Mouse (Mus musculus) CH12F3 (cell line): ENCODE measurements around the gene Rtn4ip1.

Experiments used
- in situ Hi-C: fragments of 300-500 bp; cut with MboI; formaldehyde crosslinking; loops from 2 replicates; pipeline ENCODE4 v1.14.3; 2020; ENCODE audit warnings: low sequenced_read_pairs

Rtn4ip1 gene

DNA sequence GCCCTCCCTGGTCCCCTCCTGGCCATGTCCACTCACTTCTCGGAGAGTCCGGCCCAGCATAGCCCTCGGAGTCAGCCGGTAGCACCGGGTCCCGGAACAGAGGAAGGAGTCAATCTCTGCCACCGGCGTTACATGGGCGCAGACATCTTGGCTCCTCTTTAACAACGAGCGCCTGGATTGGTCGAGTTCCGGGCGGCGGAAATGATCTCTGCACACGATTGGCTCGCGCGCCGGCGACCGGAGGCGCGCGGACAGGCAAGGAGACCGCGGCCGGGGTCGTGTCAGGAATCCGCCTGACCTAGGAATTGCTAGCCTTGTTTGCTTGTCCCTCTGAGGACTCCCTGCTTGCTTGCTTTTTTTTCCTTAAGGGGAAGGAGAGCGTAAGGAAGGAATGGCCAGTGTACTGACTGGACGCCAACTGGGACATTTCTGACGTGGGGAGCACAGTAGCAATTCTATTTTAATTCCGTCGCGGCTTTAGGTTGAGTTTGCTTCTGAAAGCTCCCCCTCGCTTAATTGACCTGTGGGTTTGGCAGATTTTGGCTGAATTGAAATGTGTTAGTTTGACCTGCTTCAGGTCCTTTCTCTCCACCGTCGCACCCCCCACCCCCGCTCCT lies at the start of gene Rtn4ip1, which contains the start of gene Qrsl1:
Rtn4ip1 (plus strand) TSS at position 230 of the 617 bp plus-strand sequence.
Qrsl1 (minus strand) TSS at position 168 of the 617 bp plus-strand sequence.
- in situ Hi-C loops = no loop called here

DNA sequence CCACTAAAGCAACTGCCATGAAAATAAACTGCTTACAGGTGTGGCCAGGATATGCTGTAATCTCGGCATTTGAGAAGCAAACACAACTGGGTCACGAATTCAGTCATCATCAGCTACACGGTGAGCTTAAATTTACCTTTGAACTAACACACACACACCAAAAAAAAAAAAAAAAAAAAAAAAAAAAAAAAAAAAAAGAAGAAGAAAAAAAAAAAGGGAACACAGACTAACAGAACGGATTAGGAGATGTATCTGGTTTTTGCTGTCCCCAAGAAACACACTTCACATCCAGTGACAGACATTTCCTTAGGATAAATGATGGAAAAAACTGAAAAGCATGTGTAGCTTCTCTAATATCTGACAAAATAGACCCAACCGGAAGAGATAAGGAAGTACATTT lies 49.7 kb upstream of the Rtn4ip1 start:
- in situ Hi-C loops = no loop called here

DNA sequence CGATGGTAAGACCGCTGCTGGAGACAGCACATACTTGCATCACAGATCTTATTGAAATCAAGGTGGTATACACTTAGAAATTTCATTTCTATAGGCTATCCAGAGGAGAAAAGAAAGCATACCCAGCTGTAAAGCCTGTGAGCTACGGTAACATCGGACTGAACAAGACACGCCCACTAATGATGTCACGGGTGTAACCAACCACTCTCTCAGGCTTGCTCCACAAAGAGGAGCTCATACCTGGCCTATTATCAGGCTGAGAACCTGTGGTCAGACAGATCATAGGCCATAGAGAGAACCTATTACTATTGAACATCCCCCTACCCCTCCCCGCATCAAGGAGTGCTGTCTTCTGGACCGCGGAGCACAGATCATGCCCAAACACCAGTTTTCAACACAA lies 45.7 kb upstream of the Rtn4ip1 start:
- in situ Hi-C loops = no loop called here

DNA sequence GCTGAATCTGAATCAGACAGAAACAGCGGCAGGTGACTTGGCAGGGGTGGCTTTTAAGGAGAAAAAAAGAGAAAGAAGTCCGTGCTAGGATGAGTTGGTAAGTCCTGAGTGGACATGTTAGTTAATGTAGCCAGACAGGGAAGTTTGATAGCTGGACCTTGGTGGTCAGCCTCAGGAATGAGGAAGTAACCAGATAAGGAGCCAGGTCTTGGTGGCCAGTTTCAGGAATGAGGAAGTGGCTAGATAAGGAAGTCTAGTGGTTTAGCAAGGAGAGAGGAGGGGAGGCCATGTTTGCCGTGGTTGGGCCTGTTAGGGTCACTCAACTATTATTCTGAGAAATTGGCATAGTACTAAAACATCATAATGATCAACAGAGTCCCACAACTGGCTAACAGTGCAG lies 45.3 kb upstream of the Rtn4ip1 start:
- in situ Hi-C loops = no loop called here

DNA sequence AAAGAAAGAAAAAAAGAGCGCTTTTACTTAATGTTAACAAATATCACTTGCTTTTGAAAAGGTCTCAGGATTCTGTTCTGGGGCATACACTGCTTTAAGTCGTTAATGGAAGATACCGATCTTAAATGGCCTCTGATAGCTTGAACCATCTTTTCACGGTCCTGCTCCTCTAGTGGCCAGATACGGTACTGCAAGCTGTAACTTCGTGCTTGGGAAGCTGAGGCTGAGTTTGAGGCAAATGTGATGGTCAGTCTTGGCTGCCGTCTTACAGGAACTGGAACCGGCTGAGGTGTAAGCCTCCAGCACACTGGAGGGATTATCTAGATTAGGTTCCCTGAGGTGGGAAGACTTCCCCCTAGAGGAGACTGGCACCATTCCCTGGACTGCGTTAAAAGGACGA lies 30.9 kb upstream of the Rtn4ip1 start:
- in situ Hi-C loops = no loop called here

GRCm38 (mm10) chr10:43871458-43871857 lies 30.1 kb upstream of the Rtn4ip1 start:
- in situ Hi-C loops = no loop called here

GRCm38 (mm10) chr10:43887676-43888075 lies 13.9 kb upstream of the Rtn4ip1 start:
- in situ Hi-C loops = no loop called here

DNA sequence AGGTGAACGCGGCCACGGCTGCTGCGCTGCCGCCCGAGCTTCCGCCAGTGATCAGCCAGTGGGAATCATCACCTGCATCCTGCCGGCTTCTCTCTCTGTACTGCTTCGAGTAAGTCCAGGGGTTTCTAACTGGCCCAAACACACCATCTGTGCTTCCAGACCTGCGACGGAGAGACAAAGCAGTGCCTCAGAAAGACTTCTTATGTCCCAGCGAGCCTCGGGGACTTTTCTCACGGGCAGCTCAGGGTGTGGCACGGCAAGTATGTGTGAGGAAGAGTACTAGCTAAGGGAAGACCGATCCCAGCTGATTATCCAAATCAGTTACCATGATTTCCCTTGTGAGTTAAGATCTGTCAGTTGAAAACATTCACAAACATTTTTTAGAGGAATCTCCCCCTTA lies 12.6 kb upstream of the Rtn4ip1 start:
- in situ Hi-C loops = no loop called here

- in situ Hi-C loops = no loop called here
Measured at GRCm38 (mm10) chr10:43892971-43893370, 8.6 kb upstream of the Rtn4ip1 start.

DNA sequence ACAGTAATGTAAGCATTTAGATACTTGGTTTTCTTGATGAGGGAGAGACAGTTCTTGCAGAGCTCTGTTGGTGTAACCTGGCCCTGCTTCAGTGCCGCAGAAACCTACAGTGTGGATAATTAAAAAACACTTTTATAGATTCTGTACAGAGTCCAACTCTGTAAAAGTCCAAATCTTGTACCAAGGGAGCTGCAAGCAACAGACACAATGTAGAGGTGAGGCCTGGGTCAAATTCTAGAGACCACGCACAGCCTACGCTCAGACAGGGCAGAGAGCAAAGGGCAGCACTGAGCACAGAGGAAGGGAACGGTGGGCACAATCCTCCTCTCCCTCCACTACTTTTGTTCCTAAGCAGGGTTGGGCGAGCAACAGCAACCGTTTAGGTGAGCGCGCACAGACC lies 5.5 kb upstream of the Rtn4ip1 start:
- in situ Hi-C loops = no loop called here

- in situ Hi-C loops = no loop called here
Measured at GRCm38 (mm10) chr10:43898276-43898675, 3.3 kb upstream of the Rtn4ip1 start.

- in situ Hi-C loops = no loop called here
Measured at GRCm38 (mm10) chr10:43900883-43901570, 580 bp upstream of the Rtn4ip1 start.

- in situ Hi-C loops = no loop called here
Measured at GRCm38 (mm10) chr10:43904569-43904968, 3.0 kb downstream of the Rtn4ip1 start.

DNA sequence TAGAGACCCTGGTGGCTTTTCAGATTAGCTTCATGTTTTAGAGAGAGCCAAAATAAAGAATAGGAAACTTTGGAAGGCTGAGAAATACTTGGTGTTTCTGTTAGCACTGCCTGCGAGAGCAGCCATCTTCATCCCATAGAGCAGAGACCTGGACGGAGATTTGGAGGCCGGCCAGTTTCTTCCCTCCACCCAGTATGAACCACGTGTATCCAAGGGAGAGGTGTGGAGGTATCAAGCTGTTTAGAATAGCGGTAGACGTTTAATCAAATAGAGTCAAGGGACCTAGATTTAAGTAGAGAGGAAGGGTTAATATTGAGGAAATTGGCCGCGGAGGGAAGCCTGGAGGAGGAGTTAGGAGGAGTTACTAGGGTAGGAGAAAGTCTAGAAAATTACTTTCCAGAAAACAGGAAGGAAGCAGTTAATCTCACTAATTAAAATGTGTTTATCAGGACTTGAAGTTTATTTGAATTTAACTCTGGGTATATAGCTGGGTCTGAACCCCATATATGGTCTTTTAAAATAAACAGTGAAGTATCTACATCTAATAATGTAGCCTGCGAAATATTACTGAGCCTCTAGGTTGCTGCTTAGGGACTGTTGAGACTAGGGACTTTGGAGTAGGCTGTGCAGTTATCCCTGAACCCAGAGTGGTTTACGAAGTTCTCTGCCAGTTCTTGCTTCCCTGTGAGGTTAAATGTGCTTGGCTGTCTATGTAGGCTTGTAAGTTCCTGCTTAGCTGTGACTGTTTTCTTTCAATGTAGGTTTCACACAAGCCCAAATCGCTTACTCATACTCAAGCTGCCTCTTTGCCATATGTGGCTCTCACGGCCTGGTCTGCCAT lies 8.6 kb downstream of the Rtn4ip1 start:
- in situ Hi-C loops = loop anchor here (10.0 kb wide), 2 partner anchors 165 to 335 kb away; partner anchors contain the start of gene Cd24a

DNA sequence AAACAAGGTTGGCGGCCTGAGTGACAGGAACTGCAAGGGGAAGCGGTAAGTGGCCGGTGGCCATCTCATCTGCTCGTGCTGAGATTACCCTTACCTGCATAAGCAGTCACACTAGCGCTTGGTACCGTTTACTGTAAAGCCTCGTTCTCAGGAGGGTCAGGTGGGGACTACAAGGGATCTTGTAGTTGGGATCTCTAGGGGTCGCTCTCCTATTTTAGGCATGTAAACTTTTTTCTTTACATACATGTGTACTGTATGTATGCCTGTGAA lies 9.2 kb downstream of the Rtn4ip1 start:
- in situ Hi-C loops = loop anchor here (10.0 kb wide), 2 partner anchors 166 to 336 kb away; partner anchors contain the start of gene Cd24a

DNA sequence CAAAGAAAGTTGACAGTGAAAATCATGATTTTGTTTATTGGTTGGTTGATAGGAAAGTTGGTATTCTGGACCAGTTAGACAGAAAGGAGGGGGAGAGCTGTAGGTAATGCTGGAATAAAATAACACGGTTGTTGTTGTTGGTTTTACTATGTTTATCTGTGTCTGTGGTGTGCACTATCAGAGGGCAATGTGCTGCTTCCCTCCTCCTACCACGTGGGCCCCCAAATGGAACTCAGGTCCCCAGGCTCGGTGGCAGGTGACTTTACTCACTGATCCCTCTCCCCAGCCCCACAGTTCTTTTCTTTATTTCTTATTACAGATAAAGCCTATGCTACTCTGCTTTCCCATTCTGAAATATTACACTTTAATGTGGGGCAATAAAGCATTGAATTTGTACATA lies 10.6 kb downstream of the Rtn4ip1 start:
- in situ Hi-C loops = loop anchor here (10.0 kb wide), 2 partner anchors 167 to 337 kb away; partner anchors contain the start of gene Cd24a

DNA sequence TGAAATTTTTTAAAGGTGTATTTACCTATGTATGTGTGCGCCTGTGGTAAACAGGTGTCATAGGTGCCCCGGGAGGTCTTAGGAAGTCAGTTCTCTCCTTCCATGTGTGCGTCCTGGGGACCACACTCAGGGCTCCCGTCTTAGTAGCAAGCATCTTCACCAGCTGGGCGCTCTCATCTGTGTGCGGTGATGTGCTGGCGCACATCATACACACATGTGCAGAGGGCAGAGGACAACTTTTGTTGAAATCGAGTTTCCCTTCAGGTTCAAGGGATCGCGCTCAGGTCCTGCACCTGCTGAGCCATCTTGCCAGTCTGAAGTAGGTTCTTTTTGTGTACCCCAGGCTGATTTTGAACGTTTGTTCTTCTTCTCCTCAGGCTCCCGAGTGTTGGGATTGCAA lies 14.6 kb downstream of the Rtn4ip1 start:
- in situ Hi-C loops = loop anchor here (10.0 kb wide), 2 partner anchors 171 to 341 kb away; partner anchors contain the start of gene Cd24a

DNA sequence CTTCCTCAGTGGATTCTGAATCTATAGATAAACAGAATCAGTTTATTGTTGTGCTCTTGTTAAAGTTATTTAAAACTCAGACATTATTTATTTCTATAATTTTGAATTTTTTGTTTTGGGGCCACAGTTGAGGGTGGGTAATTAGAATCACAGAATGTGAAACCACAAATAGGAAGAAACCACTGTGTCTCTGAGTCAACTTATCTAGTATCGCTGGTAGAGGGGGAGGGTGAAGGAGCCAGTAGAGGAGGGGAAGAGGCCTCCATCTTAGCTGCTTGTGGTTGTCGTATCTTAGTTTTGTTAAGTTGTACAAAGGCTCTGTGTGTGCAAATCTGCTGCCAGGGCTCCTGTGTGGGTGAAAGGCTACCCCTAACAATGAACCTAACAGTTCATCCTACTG lies 15.1 kb downstream of the Rtn4ip1 start:
- in situ Hi-C loops = loop anchor here (10.0 kb wide), 2 partner anchors 172 to 342 kb away; partner anchors contain the start of gene Cd24a

DNA sequence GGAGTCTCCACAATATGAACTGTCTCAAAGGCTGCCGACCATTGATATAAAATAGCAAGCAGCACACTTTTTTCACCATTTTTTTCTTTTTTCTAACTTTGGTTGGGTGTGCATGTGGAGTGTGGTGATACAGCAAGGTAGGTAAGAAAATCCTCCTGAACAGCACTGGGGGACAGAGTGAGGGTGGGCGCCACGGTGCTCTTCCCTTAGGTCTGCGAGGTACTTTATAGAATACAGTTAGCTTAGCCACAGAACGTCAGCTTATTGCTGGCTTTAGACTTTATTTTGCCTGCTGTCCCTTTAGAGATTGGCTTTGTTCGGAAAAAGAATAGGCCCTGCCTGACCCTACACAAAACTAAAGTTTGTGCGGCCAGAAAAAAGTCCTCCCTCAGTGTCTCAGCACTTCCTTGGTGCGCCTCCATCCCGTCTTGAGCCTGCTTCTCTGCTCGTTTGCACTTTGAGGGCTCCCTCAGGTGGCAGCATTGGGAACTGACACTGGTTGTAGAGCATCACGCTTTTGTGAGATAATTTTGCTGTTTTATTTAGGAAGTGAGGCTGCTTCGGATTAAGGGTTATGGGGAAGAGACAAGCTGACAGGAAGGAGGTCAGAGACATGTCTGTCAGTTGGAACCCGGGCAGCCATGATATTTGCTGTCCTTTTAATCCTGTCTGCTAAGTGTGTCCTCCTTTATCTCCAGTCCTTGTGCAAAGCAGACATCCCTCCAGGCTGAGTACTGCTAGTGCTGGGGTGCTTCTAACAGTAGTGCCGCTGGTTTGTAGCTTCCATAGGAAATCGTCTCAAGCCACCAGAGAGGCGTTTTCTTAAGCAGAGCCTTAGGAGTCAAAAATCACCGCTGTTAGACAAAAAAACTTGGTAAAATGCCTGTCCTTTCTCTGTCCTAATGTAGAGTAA lies 17.3 kb downstream of the Rtn4ip1 start:
- in situ Hi-C loops = loop anchor here (10.0 kb wide), 2 partner anchors 174 to 344 kb away; partner anchors contain the start of gene Cd24a

- in situ Hi-C loops = no loop called here
Measured at GRCm38 (mm10) chr10:43923096-43923495, 21.5 kb downstream of the Rtn4ip1 start.
